11 mouse cellular contexts compared by ENCODE assay signal in genomic region chr17:7634291-7634664, GRCm38 (mm10).
A peak's percentile ranks its signal among the peaks of the same experiment; 100 is the strongest.
DNase-seq lines count a peak whose midpoint lies in the region; ATAC-seq lines count a peak whose summit lies in the region.
"Had no signal": no experiment of that assay in that cellular context is flagged by ENCODE, and none has a peak within 500 bp of the region (broad histone marks: within the 10 kb centered on the region; RNA-seq: fewer than 3 reads in every experiment).

No protein-coding gene starts in this region.

- H3K4me3 ChIP-seq in hindbrain, embryonic 11.5 days (ENCODE audit: low read depth, low read length) = no peak overlapping the region
- H3K4me3 ChIP-seq in hindbrain, embryonic 14.5 days (replicated peaks; ENCODE audit: low read length) = no peak overlapping the region
- no peak overlapping the region for H3K4me3 ChIP-seq in midbrain, embryonic 14.5 days (replicated peaks; ENCODE audit: low read depth, low read length)
- no peak overlapping the region for H3K4me3 ChIP-seq in midbrain, embryonic 11.5 days (ENCODE audit: low read depth, low read length)
- H3K4me3 ChIP-seq in limb, embryonic 15.5 days = no peak overlapping the region
- no peak overlapping the region for H3K4me3 ChIP-seq in forebrain, embryonic 15.5 days
- no peak overlapping the region for H3K4me3 ChIP-seq in midbrain, embryonic 10.5 days
- H3K4me3 ChIP-seq: forebrain, embryonic 12.5 days; limb, embryonic 13.5 days had no signal

- H3K27ac ChIP-seq in hindbrain, embryonic 11.5 days (ENCODE audit: low read depth, low read length) = no peak overlapping the region
- H3K27ac ChIP-seq in hindbrain, embryonic 14.5 days = no peak overlapping the region
- no peak overlapping the region for H3K27ac ChIP-seq in midbrain, embryonic 14.5 days (replicated peaks; ENCODE audit: low read depth, low read length)
- H3K27ac ChIP-seq in midbrain, embryonic 11.5 days (ENCODE audit: low read depth, low read length) = no peak overlapping the region
- peak overlapping the region; percentile 82 for H3K27ac ChIP-seq in limb, embryonic 15.5 days
- no peak overlapping the region for H3K27ac ChIP-seq in forebrain, embryonic 15.5 days (replicated peaks)
- no peak overlapping the region for H3K27ac ChIP-seq in midbrain, embryonic 10.5 days (replicated peaks)
- H3K27ac ChIP-seq: forebrain, embryonic 12.5 days; limb, embryonic 13.5 days had no signal

- no peak overlapping the region for H3K4me2 ChIP-seq in hindbrain, embryonic 11.5 days (replicated peaks; ENCODE audit: low read depth, low read length)
- H3K4me2 ChIP-seq in hindbrain, embryonic 14.5 days (replicated peaks) = no peak overlapping the region
- H3K4me2 ChIP-seq in midbrain, embryonic 14.5 days (ENCODE audit: low read length) = no peak overlapping the region
- no peak overlapping the region for H3K4me2 ChIP-seq in midbrain, embryonic 11.5 days
- no peak overlapping the region for H3K4me2 ChIP-seq in limb, embryonic 15.5 days
- no peak overlapping the region for H3K4me2 ChIP-seq in forebrain, embryonic 15.5 days (replicated peaks)
- H3K4me2 ChIP-seq: forebrain, embryonic 12.5 days; limb, embryonic 13.5 days had no signal

- H3K36me3 ChIP-seq in hindbrain, embryonic 11.5 days (ENCODE audit: control insufficient read depth, insufficient read depth, low read length) = no peaks in the 10 kb centered on the region
- no peaks in the 10 kb centered on the region for H3K36me3 ChIP-seq in hindbrain, embryonic 14.5 days (replicated peaks; ENCODE audit: control insufficient read depth, insufficient read depth)
- H3K36me3 ChIP-seq in midbrain, embryonic 14.5 days (ENCODE audit: control insufficient read depth, insufficient read depth, low read length) = no peaks in the 10 kb centered on the region
- no peaks in the 10 kb centered on the region for H3K36me3 ChIP-seq in midbrain, embryonic 11.5 days (ENCODE audit: control insufficient read depth, insufficient read depth, low read length)
- no peaks in the 10 kb centered on the region for H3K36me3 ChIP-seq in limb, embryonic 15.5 days
- H3K36me3 ChIP-seq in forebrain, embryonic 15.5 days = no peaks in the 10 kb centered on the region
- H3K36me3 ChIP-seq in midbrain, embryonic 10.5 days = no peaks in the 10 kb centered on the region
- H3K36me3 ChIP-seq: forebrain, embryonic 12.5 days; limb, embryonic 13.5 days had no signal

- no peaks in the 10 kb centered on the region for H3K4me1 ChIP-seq in hindbrain, embryonic 11.5 days (replicated peaks; ENCODE audit: control insufficient read depth, insufficient read depth, low read length)
- 0 out of 2 replicates have a peak, but pooled peaks cover 2% of the 10 kb centered on the region for H3K4me1 ChIP-seq in hindbrain, embryonic 14.5 days (replicated peaks; ENCODE audit: control insufficient read depth, insufficient read depth, low read length)
- H3K4me1 ChIP-seq in midbrain, embryonic 14.5 days (ENCODE audit: control insufficient read depth, insufficient read depth, low read length) = no peaks in the 10 kb centered on the region
- H3K4me1 ChIP-seq in midbrain, embryonic 11.5 days (ENCODE audit: control insufficient read depth, insufficient read depth, low read length) = no peaks in the 10 kb centered on the region
- H3K4me1 ChIP-seq in limb, embryonic 15.5 days = peaks cover 12% of the 10 kb centered on the region
- no peaks in the 10 kb centered on the region for H3K4me1 ChIP-seq in forebrain, embryonic 15.5 days
- 0 out of 2 replicates have a peak, but pooled peaks cover 4% of the 10 kb centered on the region for H3K4me1 ChIP-seq in midbrain, embryonic 10.5 days
- H3K4me1 ChIP-seq: forebrain, embryonic 12.5 days had no signal

- H3K9ac ChIP-seq in hindbrain, embryonic 11.5 days (ENCODE audit: low read depth, low read length) = no peak overlapping the region
- H3K9ac ChIP-seq in hindbrain, embryonic 14.5 days = no peak overlapping the region
- H3K9ac ChIP-seq in midbrain, embryonic 14.5 days (replicated peaks; ENCODE audit: low read length) = no peak overlapping the region
- no peak overlapping the region for H3K9ac ChIP-seq in midbrain, embryonic 11.5 days (ENCODE audit: low read length)
- no peak overlapping the region for H3K9ac ChIP-seq in limb, embryonic 15.5 days
- H3K9ac ChIP-seq in forebrain, embryonic 15.5 days (replicated peaks) = no peak overlapping the region
- H3K9ac ChIP-seq: forebrain, embryonic 12.5 days; limb, embryonic 13.5 days had no signal

- H3K27me3 ChIP-seq in hindbrain, embryonic 11.5 days (ENCODE audit: control insufficient read depth, insufficient read depth, low read length) = no peaks in the 10 kb centered on the region
- no peaks in the 10 kb centered on the region for H3K27me3 ChIP-seq in hindbrain, embryonic 14.5 days (ENCODE audit: control insufficient read depth, insufficient read depth, low read length)
- H3K27me3 ChIP-seq in midbrain, embryonic 14.5 days (ENCODE audit: control insufficient read depth, insufficient read depth, low read length) = no peaks in the 10 kb centered on the region
- no peaks in the 10 kb centered on the region for H3K27me3 ChIP-seq in midbrain, embryonic 11.5 days (ENCODE audit: control insufficient read depth, insufficient read depth, low read length)
- no peaks in the 10 kb centered on the region for H3K27me3 ChIP-seq in limb, embryonic 15.5 days
- H3K27me3 ChIP-seq in forebrain, embryonic 15.5 days = no peaks in the 10 kb centered on the region
- H3K27me3 ChIP-seq in midbrain, embryonic 10.5 days (ENCODE audit: low read depth, poor library complexity, severe bottlenecking) = no peaks in the 10 kb centered on the region
- H3K27me3 ChIP-seq: forebrain, embryonic 12.5 days had no signal

- no peak for ATAC-seq in hindbrain, embryonic 11.5 days (ENCODE audit: low FRiP score)
- ATAC-seq in hindbrain, embryonic 14.5 days (ENCODE audit: low FRiP score) = no peak
- ATAC-seq in midbrain, embryonic 14.5 days (ENCODE audit: low FRiP score, low TSS enrichment) = no peak
- ATAC-seq in midbrain, embryonic 11.5 days (ENCODE audit: low FRiP score) = no peak
- no peak for ATAC-seq in limb, embryonic 15.5 days (ENCODE audit: insufficient number of reproducible peaks, low FRiP score, low TSS enrichment, low read depth)
- ATAC-seq in forebrain, embryonic 15.5 days (replicated peaks) = no peak

- no peaks in the 10 kb centered on the region for H3K9me3 ChIP-seq in hindbrain, embryonic 11.5 days (ENCODE audit: control insufficient read depth, low read length)
- 0 out of 2 replicates have a peak, but pooled peaks cover 6% of the 10 kb centered on the region for H3K9me3 ChIP-seq in hindbrain, embryonic 14.5 days (ENCODE audit: control insufficient read depth, low read length)
- no peaks in the 10 kb centered on the region for H3K9me3 ChIP-seq in midbrain, embryonic 14.5 days (ENCODE audit: control insufficient read depth, low read length)
- no peaks in the 10 kb centered on the region; the same call in 1 of the 2 replicates for H3K9me3 ChIP-seq in midbrain, embryonic 11.5 days (ENCODE audit: control insufficient read depth, low read length)
- H3K9me3 ChIP-seq in limb, embryonic 15.5 days = no peaks in the 10 kb centered on the region
- H3K9me3 ChIP-seq in forebrain, embryonic 15.5 days = no peaks in the 10 kb centered on the region
- H3K9me3 ChIP-seq in midbrain, embryonic 10.5 days (replicated peaks) = no peaks in the 10 kb centered on the region
- H3K9me3 ChIP-seq: forebrain, embryonic 12.5 days had no signal

- DNase-seq in hindbrain, embryonic 11.5 days (ENCODE audit: low spot score) = peak; percentile 2
- DNase-seq in hindbrain, embryonic 14.5 days (ENCODE audit: low spot score) = no peak
- DNase-seq in midbrain, embryonic 14.5 days = peak; percentile 3
- DNase-seq in midbrain, embryonic 11.5 days (ENCODE audit: low spot score, missing footprints) = no peak
- no peak for DNase-seq in midbrain, embryonic 10.5 days (ENCODE audit: low spot score)
- DNase-seq: adrenal gland, postnatal 25 days; kidney, adult 2 months had no signal

- WGBS in hindbrain, embryonic 11.5 days = 68% methylated on average over 5 of the region's 5 CpGs
- WGBS in hindbrain, embryonic 14.5 days = 73% methylated on average over 5 of the region's 5 CpGs
- 66% methylated on average over 5 of the region's 5 CpGs for WGBS in midbrain, embryonic 14.5 days
- WGBS in midbrain, embryonic 11.5 days = 71% methylated on average over 5 of the region's 5 CpGs
- 39% methylated on average over 5 of the region's 5 CpGs for WGBS in limb, embryonic 15.5 days
- WGBS in forebrain, embryonic 15.5 days = 73% methylated on average over 5 of the region's 5 CpGs
- 81% methylated on average over 5 of the region's 5 CpGs for WGBS in midbrain, embryonic 10.5 days

Comparison
In these comparisons a context has a peak if more than half of its experiments do, and no peak if none do; other contexts are left out.
1. DNase-seq: peak in hindbrain, embryonic 11.5 days (single experiment) and midbrain, embryonic 14.5 days (single experiment); none in hindbrain, embryonic 14.5 days (single experiment), midbrain, embryonic 11.5 days (single experiment) and midbrain, embryonic 10.5 days (single experiment).